Mouse (Mus musculus): ENCODE measurements at regions not wholly inside any gene's neighbourhood (a gene's known extent, or its start where the extent isn't known, plus 50 kb on each side); places are given as distances from the start of the nearest gene placed in this dataset.

DNA sequence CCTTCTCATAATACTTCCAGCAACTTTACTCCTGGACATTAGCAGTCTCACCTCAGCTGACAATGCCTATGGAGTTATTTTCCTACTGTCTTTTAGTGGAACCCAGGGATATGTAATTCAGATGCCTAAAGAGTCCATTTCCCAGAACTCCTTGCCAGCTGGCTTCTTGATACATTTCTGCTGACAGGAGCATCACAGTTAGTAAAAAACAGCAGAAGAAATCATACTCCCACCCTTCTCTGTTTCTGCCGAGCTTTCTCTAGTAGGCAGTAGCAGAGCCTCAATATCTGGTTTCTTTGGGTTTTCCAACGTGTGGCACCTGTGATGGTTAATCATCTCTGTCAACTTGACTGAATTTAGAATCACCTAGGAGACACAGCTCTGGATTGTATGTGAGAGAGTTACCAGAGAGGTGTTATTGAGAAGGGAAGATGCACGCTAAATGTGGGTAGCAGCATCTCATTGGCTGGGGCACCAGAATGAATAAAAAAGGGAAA, 269.1 kb upstream of the Ncam1 start:
- whole genome bisulfite sequencing: 64% methylated on average over 3 of the region's 3 CpGs
- Histone ChIP-seq H3K4me1 (no peaks in the 10 kb centered on the region), H3K27me3 (replicated peaks) (no peaks in the 10 kb centered on the region), H3K36me3 (no peaks in the 10 kb centered on the region), H3K9ac (no peak overlapping the region), H3K9me3 (no peaks in the 10 kb centered on the region), H3K4me3 (no peak overlapping the region), H3K4me2 (no peak overlapping the region), H3K27ac (replicated peaks) (no peak overlapping the region)
- no peak for ATAC-seq (ENCODE audit: extremely low read depth, insufficient number of reproducible peaks, low FRiP score, low TSS enrichment)

DNA sequence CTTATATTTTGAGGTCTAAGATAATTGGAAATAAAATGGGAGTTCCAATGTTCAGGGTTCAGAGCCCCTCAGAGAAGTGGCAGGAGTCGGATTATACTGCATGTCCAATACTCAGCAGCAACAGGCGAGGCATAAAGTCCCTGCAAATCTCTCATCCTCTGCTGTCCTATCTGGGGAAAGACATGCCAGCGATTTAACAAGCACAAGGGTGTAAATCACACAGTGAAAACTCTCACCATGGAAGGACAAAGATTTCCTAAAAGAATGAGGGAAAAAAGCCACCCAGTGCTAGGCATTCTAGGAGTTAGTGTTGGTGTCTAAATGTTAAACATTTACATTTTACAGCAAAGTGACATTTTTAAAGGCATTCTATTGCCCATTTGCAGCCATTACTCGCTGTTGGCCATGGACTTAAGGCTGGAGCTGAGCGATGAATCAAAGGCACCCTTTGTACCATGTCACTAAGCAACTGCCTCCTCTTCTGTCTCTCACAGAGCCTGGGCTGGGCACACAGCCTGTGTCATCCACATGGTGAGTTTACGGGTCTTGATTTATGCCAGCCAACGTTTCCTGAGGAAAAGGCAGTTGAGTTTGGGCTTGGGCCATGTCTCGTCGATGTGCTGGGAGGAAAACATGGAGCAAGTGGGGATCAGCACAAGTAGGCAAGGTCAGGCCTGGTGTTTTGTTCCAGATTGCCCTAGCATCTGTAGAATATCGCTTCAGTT, 265.9 kb upstream of the Ncam1 start:
- Histone ChIP-seq H3K4me1 (no peaks in the 10 kb centered on the region), H3K36me3 (no peaks in the 10 kb centered on the region), H3K9me3 (no peaks in the 10 kb centered on the region), H3K27ac (replicated peaks) (no peak overlapping the region), H3K9ac (no peak overlapping the region), H3K4me2 (no peak overlapping the region), H3K4me3 (no peak overlapping the region), H3K27me3 (replicated peaks) (no peaks in the 10 kb centered on the region)
- WGBS: 76% methylated on average over 10 of the region's 10 CpGs
- no peak for ATAC-seq (ENCODE audit: extremely low read depth, insufficient number of reproducible peaks, low FRiP score, low TSS enrichment)

DNA sequence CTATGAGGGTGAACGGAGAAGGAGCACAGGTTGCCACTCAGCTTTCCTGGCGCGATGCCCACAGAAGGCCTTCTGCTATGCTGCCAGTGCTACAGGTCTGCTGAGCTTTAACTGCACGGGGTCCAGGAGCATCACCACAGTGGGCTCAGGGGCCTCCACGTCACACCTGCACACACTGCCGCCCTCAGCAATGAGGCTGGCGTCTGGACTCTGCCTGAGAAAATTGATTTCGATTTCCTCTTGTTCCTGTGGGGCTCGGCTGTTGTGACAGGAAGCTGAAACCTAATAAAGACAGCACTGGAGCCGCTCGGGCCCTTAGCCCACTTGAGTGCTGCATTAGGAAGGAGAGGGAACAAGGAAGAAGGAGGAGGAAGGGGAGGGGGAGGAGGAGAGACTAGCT, 239.5 kb upstream of the Ncam1 start:
- no peak for ATAC-seq (ENCODE audit: extremely low read depth, insufficient number of reproducible peaks, low FRiP score, low TSS enrichment)
- Histone ChIP-seq H3K4me3 (no peak overlapping the region), H3K4me2 (no peak overlapping the region), H3K36me3 (no peaks in the 10 kb centered on the region), H3K27me3 (replicated peaks) (no peaks in the 10 kb centered on the region), H3K9me3 (no peaks in the 10 kb centered on the region), H3K9ac (no peak overlapping the region), H3K27ac (replicated peaks) (no peak overlapping the region), H3K4me1 (peaks cover 3% of the 10 kb centered on the region; the same call in 1 of the 2 replicates)
- WGBS: 55% methylated on average over 11 of the region's 11 CpGs

DNA sequence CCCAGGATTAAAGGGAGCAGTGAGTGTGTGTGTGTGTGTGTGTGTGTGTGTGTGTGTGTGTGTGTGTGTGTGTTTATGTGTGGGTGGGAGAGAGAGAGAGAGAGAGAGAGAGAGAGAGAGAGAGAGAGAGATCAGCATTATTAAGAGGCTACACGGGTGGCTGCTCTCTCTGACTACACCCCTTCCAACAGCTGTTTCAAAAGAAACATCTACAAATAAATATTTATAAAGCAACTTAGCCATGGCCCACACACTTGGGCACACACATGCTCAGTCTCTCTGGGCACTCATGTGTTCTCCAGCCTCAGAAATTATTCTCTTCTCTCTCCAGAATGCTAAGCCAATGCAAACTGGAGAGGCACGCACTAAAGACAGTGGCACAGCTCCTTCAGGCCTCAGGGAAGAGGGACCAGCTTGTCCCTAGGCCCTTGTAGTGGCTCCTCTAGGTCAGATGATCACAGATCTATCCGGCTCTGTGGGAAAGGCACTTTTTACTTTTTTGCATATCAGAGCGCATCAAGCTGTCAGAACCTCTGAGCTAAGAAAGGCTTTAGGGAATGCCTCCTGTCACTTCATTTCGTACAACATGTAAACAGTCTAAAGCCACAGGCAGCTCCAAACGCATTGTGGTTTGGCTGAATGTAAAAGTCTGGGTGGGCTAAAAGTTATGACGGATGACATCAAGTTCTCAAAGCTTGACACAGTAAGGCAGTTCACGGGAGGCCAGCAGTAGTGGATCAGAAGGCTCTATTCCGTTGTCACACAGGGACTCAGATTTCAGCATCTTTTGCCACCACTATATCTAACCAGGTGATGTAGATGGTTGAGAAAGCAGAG, 233.8 kb upstream of the Ncam1 start:
- ATAC-seq (ENCODE audit: extremely low read depth, insufficient number of reproducible peaks, low FRiP score, low TSS enrichment): no peak
- H3K36me3 ChIP-seq: no peaks in the 10 kb centered on the region
- H3K27me3 ChIP-seq (replicated peaks): no peaks in the 10 kb centered on the region
- no peak overlapping the region for H3K4me2 ChIP-seq
- H3K9ac ChIP-seq: no peak overlapping the region
- 55% methylated on average over 9 of the region's 9 CpGs for WGBS
- no peak overlapping the region for H3K4me3 ChIP-seq
- H3K9me3 ChIP-seq: no peaks in the 10 kb centered on the region
- no peaks in the 10 kb centered on the region for H3K4me1 ChIP-seq
- no peak overlapping the region for H3K27ac ChIP-seq (replicated peaks)

DNA sequence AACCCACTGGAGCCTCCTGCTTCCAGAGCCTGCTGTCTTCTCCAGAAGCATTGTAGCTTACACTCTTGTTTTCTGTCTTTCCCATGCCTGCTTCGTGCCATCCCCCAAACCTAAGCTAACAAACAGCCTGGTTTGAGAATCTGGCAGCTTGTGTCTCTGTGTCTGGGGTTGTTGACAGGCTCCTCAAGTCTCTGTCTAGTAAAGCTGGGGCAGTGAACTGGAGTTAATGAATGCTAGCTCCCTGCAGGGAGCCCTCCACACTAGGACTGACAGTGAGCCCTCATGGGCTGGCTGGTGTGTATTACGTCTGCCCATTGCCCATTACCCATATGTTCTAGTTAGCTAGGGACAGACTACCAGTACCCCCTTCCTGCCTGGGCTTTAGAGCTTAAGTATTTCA, 232.6 kb upstream of the Ncam1 start:
- Histone ChIP-seq H3K36me3 (no peaks in the 10 kb centered on the region), H3K9ac (no peak overlapping the region), H3K27ac (replicated peaks) (no peak overlapping the region), H3K9me3 (no peaks in the 10 kb centered on the region), H3K27me3 (replicated peaks) (no peaks in the 10 kb centered on the region), H3K4me2 (no peak overlapping the region), H3K4me1 (no peaks in the 10 kb centered on the region), H3K4me3 (no peak overlapping the region)
- 34% methylated on average over 2 of the region's 2 CpGs for WGBS
- no peak for ATAC-seq (ENCODE audit: extremely low read depth, insufficient number of reproducible peaks, low FRiP score, low TSS enrichment)

DNA sequence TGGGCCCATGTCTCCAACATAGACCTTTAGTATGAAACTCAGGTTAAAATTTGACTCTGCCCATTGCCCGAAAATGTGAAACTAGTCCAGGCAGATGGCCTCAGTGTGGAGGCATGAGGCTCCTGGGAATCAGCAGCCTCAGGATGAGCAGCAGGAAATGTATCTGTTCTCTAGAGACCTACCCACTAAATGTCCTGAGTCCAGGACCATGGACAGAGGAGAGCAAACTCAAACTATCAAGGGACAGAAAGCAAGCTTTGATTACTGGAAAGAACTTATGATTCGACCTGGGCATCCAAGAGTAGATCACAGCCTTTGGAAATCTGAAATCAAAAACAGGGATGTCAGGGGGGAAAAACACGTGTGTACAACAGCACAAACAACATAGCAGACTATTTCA, 230.3 kb upstream of the Ncam1 start:
- Histone ChIP-seq H3K4me1 (no peaks in the 10 kb centered on the region), H3K9me3 (no peaks in the 10 kb centered on the region), H3K4me2 (no peak overlapping the region), H3K9ac (no peak overlapping the region), H3K27ac (replicated peaks) (no peak overlapping the region), H3K36me3 (no peaks in the 10 kb centered on the region), H3K4me3 (no peak overlapping the region), H3K27me3 (replicated peaks) (no peaks in the 10 kb centered on the region)
- 41% methylated on average over 3 of the region's 3 CpGs for WGBS
- no peak for ATAC-seq (ENCODE audit: extremely low read depth, insufficient number of reproducible peaks, low FRiP score, low TSS enrichment)

DNA sequence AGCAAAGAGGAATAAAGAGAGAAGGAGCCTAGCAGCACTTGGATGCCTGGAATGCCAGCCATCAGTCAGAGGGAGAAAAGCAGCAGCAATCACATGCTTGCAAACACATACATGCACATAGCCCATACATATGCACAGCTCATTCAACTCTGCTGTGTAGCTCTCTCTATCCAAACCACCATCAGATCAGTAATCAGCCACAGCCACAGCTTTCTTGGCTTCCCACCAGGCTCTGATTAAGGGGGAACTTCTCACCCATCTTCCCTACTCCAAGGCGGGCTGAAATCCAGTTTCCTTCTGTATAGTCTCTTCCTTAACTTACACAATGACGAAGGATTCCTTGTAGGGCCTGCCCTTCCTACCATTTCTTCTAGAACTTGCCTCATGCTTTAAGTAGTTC, 229.8 kb upstream of the Ncam1 start:
- no peaks in the 10 kb centered on the region for H3K9me3 ChIP-seq
- no peak for ATAC-seq (ENCODE audit: extremely low read depth, insufficient number of reproducible peaks, low FRiP score, low TSS enrichment)
- H3K27ac ChIP-seq (replicated peaks): no peak overlapping the region
- H3K9ac ChIP-seq: no peak overlapping the region
- 73% methylated on average over 2 of the region's 2 CpGs for WGBS
- no peaks in the 10 kb centered on the region for H3K36me3 ChIP-seq
- no peaks in the 10 kb centered on the region for H3K27me3 ChIP-seq (replicated peaks)
- H3K4me1 ChIP-seq: no peaks in the 10 kb centered on the region
- no peak overlapping the region for H3K4me2 ChIP-seq
- H3K4me3 ChIP-seq: no peak overlapping the region

DNA sequence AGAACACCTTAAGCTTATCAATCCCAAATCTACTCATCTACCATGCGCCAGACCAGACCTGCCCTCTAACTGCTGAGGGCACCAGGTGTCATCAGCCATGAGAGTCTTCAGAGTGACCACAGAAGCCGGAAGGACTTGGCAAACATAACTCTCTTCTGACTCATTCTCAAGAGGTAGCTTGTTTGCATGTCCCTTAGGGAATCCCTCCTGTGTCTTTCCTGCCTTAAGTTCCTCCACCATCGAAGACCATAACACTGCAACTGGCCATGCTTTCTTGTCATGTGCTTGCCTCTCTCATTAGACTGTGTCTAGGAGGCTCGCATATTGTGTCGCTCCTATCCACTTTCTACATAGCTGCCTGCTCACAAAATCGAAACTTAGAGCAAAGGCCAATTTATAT, 226.1 kb upstream of the Ncam1 start:
- 74% methylated on average over 6 of the region's 6 CpGs for WGBS
- ATAC-seq (ENCODE audit: extremely low read depth, insufficient number of reproducible peaks, low FRiP score, low TSS enrichment): no peak
- no peaks in the 10 kb centered on the region for H3K9me3 ChIP-seq
- no peak overlapping the region for H3K4me2 ChIP-seq
- H3K9ac ChIP-seq: no peak overlapping the region
- H3K36me3 ChIP-seq: no peaks in the 10 kb centered on the region
- no peak overlapping the region for H3K27ac ChIP-seq (replicated peaks)
- H3K27me3 ChIP-seq (replicated peaks): no peaks in the 10 kb centered on the region
- no peaks in the 10 kb centered on the region for H3K4me1 ChIP-seq
- no peak overlapping the region for H3K4me3 ChIP-seq

DNA sequence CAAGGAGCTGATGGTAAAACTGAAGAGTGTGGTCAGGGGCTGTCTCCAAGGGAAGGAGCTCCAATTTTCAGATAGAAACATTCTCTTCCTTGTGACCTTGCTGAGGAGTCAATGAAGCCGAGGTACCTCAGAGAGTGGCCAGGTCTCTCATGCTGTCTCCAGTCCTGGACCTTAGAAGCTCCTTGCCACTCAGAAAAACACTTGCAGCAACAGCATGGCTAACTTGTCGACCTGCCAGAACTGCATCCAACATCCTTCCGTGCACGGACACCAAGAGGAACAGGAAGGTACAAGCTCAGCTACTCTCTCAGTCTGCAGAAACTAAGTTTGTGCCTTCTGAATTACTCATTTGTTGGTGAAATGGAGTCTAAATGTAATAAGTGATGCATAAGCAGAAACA, 214.9 kb upstream of the Ncam1 start:
- 67% methylated on average over 4 of the region's 4 CpGs for WGBS
- no peak overlapping the region for H3K4me3 ChIP-seq
- ATAC-seq (ENCODE audit: extremely low read depth, insufficient number of reproducible peaks, low FRiP score, low TSS enrichment): no peak
- no peaks in the 10 kb centered on the region for H3K9me3 ChIP-seq
- no peak overlapping the region for H3K4me2 ChIP-seq
- peaks cover 4% of the 10 kb centered on the region; the same call in 1 of the 2 replicates for H3K4me1 ChIP-seq
- no peaks in the 10 kb centered on the region for H3K27me3 ChIP-seq (replicated peaks)
- no peaks in the 10 kb centered on the region for H3K36me3 ChIP-seq
- no peak overlapping the region for H3K9ac ChIP-seq
- H3K27ac ChIP-seq (replicated peaks): no peak overlapping the region

DNA sequence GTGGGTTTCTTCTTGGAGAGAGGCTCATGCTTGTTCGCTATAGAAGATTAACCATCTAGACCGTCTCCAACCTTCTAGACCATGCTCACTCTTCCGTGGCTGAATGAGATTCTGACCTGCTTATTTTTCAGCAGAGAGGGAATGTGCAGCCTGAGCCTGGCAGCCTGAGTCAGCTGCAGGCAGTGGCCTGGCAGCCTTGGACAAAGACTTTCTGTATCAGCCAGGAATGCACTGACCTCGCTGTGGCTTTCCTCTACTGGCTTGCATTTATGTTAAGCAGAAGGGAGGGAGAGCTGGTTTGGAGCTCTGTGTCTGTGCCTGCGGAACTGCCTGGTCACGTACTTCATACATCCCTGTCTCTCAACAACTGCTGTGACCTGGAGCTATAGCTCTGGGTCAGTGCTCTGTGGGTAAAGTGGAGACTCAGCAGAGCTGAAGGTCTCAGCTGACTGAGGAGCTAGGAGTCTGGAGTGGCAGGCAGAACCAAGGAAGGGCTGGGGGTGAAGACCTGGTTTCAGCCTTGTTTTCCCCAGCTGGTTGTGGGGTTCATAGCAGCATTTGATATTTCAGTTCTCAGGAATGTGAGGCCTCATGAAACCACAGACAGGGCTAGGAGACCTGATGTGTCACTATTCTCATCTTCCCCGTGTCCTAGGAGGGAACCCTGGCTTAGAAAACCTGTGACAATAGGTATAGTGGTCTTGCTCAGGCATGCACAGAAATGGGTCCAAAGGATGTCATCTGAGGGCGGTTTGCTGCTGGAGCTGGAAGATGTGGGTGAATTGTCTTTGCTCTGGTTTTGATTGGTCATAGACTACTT, 207.2 kb upstream of the Ncam1 start:
- H3K36me3 ChIP-seq: no peaks in the 10 kb centered on the region
- WGBS: 32% methylated on average over 8 of the region's 8 CpGs
- H3K27ac ChIP-seq (replicated peaks): peak overlapping the region; percentile 95
- no peaks in the 10 kb centered on the region for H3K27me3 ChIP-seq (replicated peaks)
- peak overlapping the region; percentile 16; the same call in 1 of the 2 replicates for H3K4me2 ChIP-seq
- peak; percentile 71; the same call in 1 of the 2 replicates for ATAC-seq (ENCODE audit: extremely low read depth, insufficient number of reproducible peaks, low FRiP score, low TSS enrichment)
- no peak overlapping the region for H3K4me3 ChIP-seq
- H3K9ac ChIP-seq: peak overlapping the region; percentile 65
- peaks cover 42% of the 10 kb centered on the region for H3K4me1 ChIP-seq
- no peaks in the 10 kb centered on the region for H3K9me3 ChIP-seq

DNA sequence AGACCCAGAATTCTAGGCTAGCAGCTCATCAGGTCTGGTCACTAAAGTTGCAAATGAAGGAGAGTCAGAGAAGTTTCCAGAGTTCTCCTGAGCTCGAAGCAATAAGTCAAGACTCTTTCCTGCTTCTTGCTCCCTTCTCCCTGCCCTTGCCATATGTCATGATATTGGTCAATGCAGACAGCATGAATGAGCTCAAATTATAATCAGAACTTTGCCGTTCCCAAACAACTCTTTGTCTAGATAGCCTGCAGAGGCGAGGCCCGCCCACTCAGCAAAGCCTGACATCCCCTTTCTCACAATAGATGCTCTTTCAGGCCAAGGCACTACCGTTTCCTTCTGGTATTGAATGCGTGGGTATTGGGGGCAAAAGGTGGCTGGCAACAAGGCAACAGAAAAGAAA, 204.0 kb upstream of the Ncam1 start:
- H3K27me3 ChIP-seq (replicated peaks): no peaks in the 10 kb centered on the region
- WGBS: 73% methylated on average over 6 of the region's 6 CpGs
- no peak for ATAC-seq (ENCODE audit: extremely low read depth, insufficient number of reproducible peaks, low FRiP score, low TSS enrichment)

More for the DNA sequence above, 204.0 kb upstream of the Ncam1 start:
- Histone ChIP-seq H3K4me3 (no peak overlapping the region), H3K9me3 (no peaks in the 10 kb centered on the region), H3K36me3 (no peaks in the 10 kb centered on the region), H3K9ac (no peak overlapping the region), H3K4me1 (peaks cover 67% of the 10 kb centered on the region), H3K27ac (replicated peaks) (no peak overlapping the region), H3K4me2 (no peak overlapping the region)
